Mouse (Mus musculus) testis, adult 2 months (tissue): ENCODE data around the gene Irf5. TPM values are rescaled to one million over a fixed set of nuclear protein-coding genes. Genes with fewer than 3 reads are reported as not detected.
A peak's percentile ranks its signal among the peaks of the same experiment; 100 is the strongest.

Experiments used
- H3K27ac ChIP-seq: fragments of 200-500 bp; 2 replicates; pipeline ENCODE4 v1.5.1; 2012; ENCODE audit warnings: low read depth, low read length; ENCODE audit not compliant: control insufficient read depth, insufficient read depth
- H3K27me3 ChIP-seq: fragments of 200-500 bp; 2 replicates; pipeline ENCODE4 v1.6.1; 2012; ENCODE audit warnings: mild to moderate bottlenecking, low read length, moderate library complexity; ENCODE audit not compliant: control insufficient read depth, insufficient read depth
- H3K36me3 ChIP-seq: fragments of 200-500 bp; 2 replicates; pipeline ENCODE4 v1.6.1; 2012; ENCODE audit warnings: mild to moderate bottlenecking, low read length; ENCODE audit not compliant: control insufficient read depth, insufficient read depth
- H3K4me1 ChIP-seq: fragments of 200-500 bp; 2 replicates; pipeline ENCODE4 v1.6.1; 2012; ENCODE audit warnings: low read length; ENCODE audit not compliant: control insufficient read depth, insufficient read depth
- H3K4me3 ChIP-seq: fragments of 200-500 bp; 2 replicates; pipeline ENCODE4 v1.5.1; 2012; ENCODE audit warnings: low read depth, mild to moderate bottlenecking, low read length, moderate library complexity, mixed read lengths; ENCODE audit not compliant: control insufficient read depth
- CTCF ChIP-seq: fragments of 200-500 bp; IDR thresholded peaks from 2 replicates; pipeline ENCODE4 v1.5.1; 2012; ENCODE audit warnings: low read depth, mild to moderate bottlenecking, inconsistent platforms, low read length, moderate library complexity; ENCODE audit not compliant: control insufficient read depth, insufficient read depth, insufficient replicate concordance
- POLR2A ChIP-seq: fragments of 200-500 bp; IDR thresholded peaks from 2 replicates; pipeline ENCODE4 v1.6.1; 2012; ENCODE audit warnings: low read depth, mild to moderate bottlenecking, inconsistent platforms, low read length, moderate library complexity; ENCODE audit not compliant: control insufficient read depth
- polyA plus RNA-seq: library from polyadenylated mRNA; depleted of rRNA; stranded (reverse); fragments of >200 nt; gene quantifications from 2 replicates; pipeline ENCODE4 v1.2.3, GENCODE M21; 2012; rRNA removed

Gene Irf5
- polyA plus RNA-seq = 0.86 and 1.2 TPM in 2 replicates

GRCm38 (mm10) chr6:29526281-29527251 is at the start of gene Irf5:
Gene Irf5 (plus strand): TSS chr6:29526625.
- peak within 1 kb of the TSS; percentile 81 for H3K4me3 ChIP-seq
- no peaks in the 10 kb centered on the region for H3K36me3 ChIP-seq
- H3K27me3 ChIP-seq = peaks cover 2% of the 10 kb centered on the region; the same call in 1 of the 2 replicates
- TF ChIP-seq POLR2A (no peak), CTCF (no peak)
- H3K4me1 ChIP-seq = peaks cover 20% of the 10 kb centered on the region
- no peak within 1 kb of the TSS for H3K27ac ChIP-seq

GRCm38 (mm10) chr6:29482691-29483090 is 43.7 kb upstream of the Irf5 start:
- TF ChIP-seq CTCF (no peak), POLR2A (no peak)
- no peak overlapping the region for H3K27ac ChIP-seq
- H3K27me3 ChIP-seq = no peaks in the 10 kb centered on the region
- H3K4me1 ChIP-seq = no peaks in the 10 kb centered on the region
- no peak overlapping the region for H3K4me3 ChIP-seq
- no peaks in the 10 kb centered on the region for H3K36me3 ChIP-seq

GRCm38 (mm10) chr6:29484716-29485559 is 41.5 kb upstream of the Irf5 start:
- TF ChIP-seq POLR2A (no peak), CTCF (peak; percentile 89)
- Histone ChIP-seq H3K36me3 (no peaks in the 10 kb centered on the region), H3K27ac (no peak overlapping the region), H3K27me3 (no peaks in the 10 kb centered on the region), H3K4me1 (no peaks in the 10 kb centered on the region), H3K4me3 (peak overlapping the region; percentile 12)

GRCm38 (mm10) chr6:29485951-29486350 is 40.5 kb upstream of the Irf5 start:
- H3K27ac ChIP-seq = no peak overlapping the region
- no peaks in the 10 kb centered on the region for H3K4me1 ChIP-seq
- TF ChIP-seq POLR2A (no peak), CTCF (no peak)
- H3K4me3 ChIP-seq = no peak overlapping the region
- H3K27me3 ChIP-seq = no peaks in the 10 kb centered on the region
- no peaks in the 10 kb centered on the region for H3K36me3 ChIP-seq

DNA sequence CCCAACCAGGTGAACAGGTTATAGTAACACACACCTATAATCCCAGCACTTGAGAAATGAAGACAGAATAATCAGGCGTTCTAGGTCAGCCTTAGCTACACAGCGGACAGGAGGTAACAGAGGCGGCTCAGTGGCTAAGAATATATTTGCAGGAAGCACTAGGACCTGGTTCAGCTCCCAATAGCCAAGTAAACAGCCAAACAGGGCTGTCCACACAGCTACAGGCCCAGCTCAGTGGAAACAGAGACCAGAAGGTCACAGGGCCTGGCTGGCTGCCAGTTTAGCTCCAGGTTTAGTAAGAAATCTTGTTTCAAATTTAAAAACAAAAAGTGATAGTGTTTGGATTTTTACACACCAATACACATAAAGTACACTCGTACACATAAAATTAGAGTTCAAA is 32.3 kb upstream of the Irf5 start:
- no peak for TF ChIP-seq CTCF
- no peak for TF ChIP-seq POLR2A
- H3K36me3 ChIP-seq = no peaks in the 10 kb centered on the region
- no peak overlapping the region for H3K4me3 ChIP-seq
- H3K27ac ChIP-seq = no peak overlapping the region
- peaks cover 3% of the 10 kb centered on the region; the same call in 1 of the 2 replicates for H3K4me1 ChIP-seq
- H3K27me3 ChIP-seq = no peaks in the 10 kb centered on the region

GRCm38 (mm10) chr6:29496270-29496669 is 30.2 kb upstream of the Irf5 start:
- Histone ChIP-seq H3K36me3 (no peaks in the 10 kb centered on the region), H3K27me3 (no peaks in the 10 kb centered on the region), H3K4me3 (peak overlapping the region; percentile 19; the same call in 1 of the 2 replicates), H3K4me1 (peaks cover 3% of the 10 kb centered on the region; the same call in 1 of the 2 replicates), H3K27ac (no peak overlapping the region)
- no peak for TF ChIP-seq POLR2A
- no peak for TF ChIP-seq CTCF

- H3K27me3 ChIP-seq = no peaks in the 10 kb centered on the region
- no peak overlapping the region for H3K4me3 ChIP-seq
Measured at GRCm38 (mm10) chr6:29497791-29498190, 28.6 kb upstream of the Irf5 start.

More at GRCm38 (mm10) chr6:29497791-29498190, 28.6 kb upstream of the Irf5 start:
- Histone ChIP-seq H3K4me1 (peaks cover 3% of the 10 kb centered on the region; the same call in 1 of the 2 replicates), H3K27ac (no peak overlapping the region), H3K36me3 (no peaks in the 10 kb centered on the region)
- no peak for TF ChIP-seq CTCF
- no peak for TF ChIP-seq POLR2A
